Mouse (Mus musculus) bone marrow, adult 2 months (tissue): ENCODE measurements around the gene Dusp14. TPM values are rescaled to one million over a fixed set of nuclear protein-coding genes. Genes with fewer than 3 reads are reported as not detected.

Experiments
- H3K27ac ChIP-seq: fragments of 200-500 bp; 2 replicates; pipeline ENCODE4 v1.5.1; 2012; ENCODE audit warnings: low read depth, mild to moderate bottlenecking, control low read depth, inconsistent platforms, low read length; ENCODE audit not compliant: control insufficient read depth, poor library complexity, insufficient read depth
- H3K4me1 ChIP-seq: fragments of 200-500 bp; 2 replicates; pipeline ENCODE4 v1.6.1; 2011; ENCODE audit warnings: low read length; ENCODE audit not compliant: control insufficient read depth, insufficient read depth
- H3K4me3 ChIP-seq: fragments of 200-500 bp; replicated peaks from 2 replicates; pipeline ENCODE3; 2011; ENCODE audit warnings: mild to moderate bottlenecking, low read depth, low read length, control low read depth; ENCODE audit not compliant: control insufficient read depth
- CTCF ChIP-seq: fragments of 200-500 bp; IDR thresholded peaks from 2 replicates; pipeline ENCODE4 v1.5.1; 2011; ENCODE audit warnings: low read length, control low read depth; ENCODE audit not compliant: control insufficient read depth, insufficient read depth
- POLR2A ChIP-seq: fragments of 200-500 bp; IDR thresholded peaks from 2 replicates; pipeline ENCODE4 v1.6.1; 2011; ENCODE audit warnings: low read depth, mild to moderate bottlenecking, control low read depth, low read length, borderline replicate concordance; ENCODE audit not compliant: control insufficient read depth
- WGBS: fragments of 180-500 bp; shearing (Covaris S2); methylation state at CpG from one replicate; pipeline ENCODE4 v1.1.7; 2018; 5-methylcytosine and 5-hydroxymethylcytosine counted together
- polyA plus RNA-seq: library from polyadenylated mRNA; stranded (reverse); fragments of >200 nt; gene quantifications from 2 replicates; pipeline ENCODE4 v1.2.4, GENCODE M21; 2011; ENCODE audit warnings: low replicate concordance; ENCODE audit not compliant: missing spikeins, insufficient read depth, insufficient read length

Dusp14 gene
- polyA plus RNA-seq, 1 experiment, result 3.1 TPM

- Histone ChIP-seq H3K4me3 (no peak overlapping the region), H3K27ac (no peak overlapping the region), H3K4me1 (no peaks in the 10 kb centered on the region)
- no peak for TF ChIP-seq CTCF
- no peak for TF ChIP-seq POLR2A
- 83% methylated on average over 6 of the region's 6 CpGs for WGBS
These were observed 8.4 kb downstream of the Dusp14 start for GRCm38 (mm10) chr11:84060635-84061034.

GRCm38 (mm10) chr11:84059784-84060183, 9.3 kb downstream of the Dusp14 start:
- 84% methylated on average over 2 of the region's 2 CpGs for WGBS
- no peaks in the 10 kb centered on the region for H3K4me1 ChIP-seq
- H3K27ac ChIP-seq, result no peak overlapping the region
- no peak overlapping the region for H3K4me3 ChIP-seq
- no peak for TF ChIP-seq POLR2A
- TF ChIP-seq CTCF, result no peak

GRCm38 (mm10) chr11:84057418-84057817, 11.6 kb downstream of the Dusp14 start:
- 79% methylated on average over 2 of the region's 2 CpGs for WGBS
- no peak overlapping the region for H3K4me3 ChIP-seq
- no peak for TF ChIP-seq POLR2A
- TF ChIP-seq CTCF, result no peak
- H3K4me1 ChIP-seq, result no peaks in the 10 kb centered on the region
- no peak overlapping the region for H3K27ac ChIP-seq

- WGBS, result 73% methylated on average over 10 of the region's 10 CpGs
These were observed 15.4 kb downstream of the Dusp14 start for GRCm38 (mm10) chr11:84053524-84054163.

GRCm38 (mm10) chr11:84053055-84053454, 16.0 kb downstream of the Dusp14 start:
- no peak overlapping the region for H3K4me3 ChIP-seq
- H3K4me1 ChIP-seq, result no peaks in the 10 kb centered on the region
- no peak for TF ChIP-seq CTCF
- TF ChIP-seq POLR2A, result no peak
- WGBS, result 77% methylated on average over 7 of the region's 7 CpGs
- no peak overlapping the region for H3K27ac ChIP-seq

More at GRCm38 (mm10) chr11:84053524-84054163, 15.4 kb downstream of the Dusp14 start:
- no peak overlapping the region for H3K4me3 ChIP-seq
- no peaks in the 10 kb centered on the region for H3K4me1 ChIP-seq
- TF ChIP-seq POLR2A (no peak), CTCF (no peak)
- no peak overlapping the region for H3K27ac ChIP-seq

- TF ChIP-seq CTCF (no peak), POLR2A (no peak)
- no peaks in the 10 kb centered on the region for H3K4me1 ChIP-seq
- no peak overlapping the region for H3K4me3 ChIP-seq
- no peak overlapping the region for H3K27ac ChIP-seq
- 37% methylated on average over 10 of the region's 10 CpGs for WGBS
These were observed 20.6 kb downstream of the Dusp14 start for GRCm38 (mm10) chr11:84048411-84048810.

- no peaks in the 10 kb centered on the region for H3K4me1 ChIP-seq
- WGBS, result 65% methylated on average over 4 of the region's 4 CpGs
- TF ChIP-seq POLR2A, result no peak
- no peak for TF ChIP-seq CTCF
- H3K27ac ChIP-seq, result no peak overlapping the region
- no peak overlapping the region for H3K4me3 ChIP-seq
These were observed 21.8 kb downstream of the Dusp14 start for GRCm38 (mm10) chr11:84047270-84047669.

- WGBS, result 33% methylated on average over 1 of the region's 1 CpGs
- Histone ChIP-seq H3K4me3 (no peak overlapping the region), H3K4me1 (no peaks in the 10 kb centered on the region), H3K27ac (no peak overlapping the region)
- TF ChIP-seq CTCF, result no peak
- no peak for TF ChIP-seq POLR2A
These were observed 24.1 kb downstream of the Dusp14 start for GRCm38 (mm10) chr11:84044988-84045387.
